Mouse (Mus musculus): ENCODE data around the gene Pard3.
A peak's percentile ranks its signal among the peaks of the same experiment; 100 is the strongest.

Gene Pard3

GRCm38 (mm10) chr8:127552161-127552595, 488.5 kb downstream of the Pard3 start:
- DNase-seq (ENCODE audit: low spot score) = no peak

GRCm38 (mm10) chr8:127552836-127553235, 489.1 kb downstream of the Pard3 start:
- DNase-seq (ENCODE audit: low spot score) = no peak

GRCm38 (mm10) chr8:127553582-127553981, 489.9 kb downstream of the Pard3 start:
- DNase-seq (ENCODE audit: low spot score) = no peak

- DNase-seq (ENCODE audit: low spot score) = peak; percentile 22
Observed at GRCm38 (mm10) chr8:127555795-127556194, 492.1 kb downstream of the Pard3 start.

GRCm38 (mm10) chr8:127556964-127557363, 493.3 kb downstream of the Pard3 start:
- DNase-seq (ENCODE audit: low spot score) = peak; percentile 35

- DNase-seq (ENCODE audit: low spot score) = no peak
Observed at GRCm38 (mm10) chr8:127557566-127557965, 493.9 kb downstream of the Pard3 start.

- DNase-seq (ENCODE audit: low spot score) = no peak
Observed at GRCm38 (mm10) chr8:127563634-127564033, 499.9 kb downstream of the Pard3 start.

- DNase-seq (ENCODE audit: low spot score) = no peak
Observed at GRCm38 (mm10) chr8:127564426-127564825, 500.7 kb downstream of the Pard3 start.

GRCm38 (mm10) chr8:127569212-127569611, 505.5 kb downstream of the Pard3 start:
- no peak for DNase-seq (ENCODE audit: low spot score)

GRCm38 (mm10) chr8:127570527-127570926, 506.8 kb downstream of the Pard3 start:
- no peak for DNase-seq (ENCODE audit: low spot score)

GRCm38 (mm10) chr8:127572493-127572892, 508.8 kb downstream of the Pard3 start:
- no peak for DNase-seq (ENCODE audit: low spot score)

GRCm38 (mm10) chr8:127576657-127577056, 513.0 kb downstream of the Pard3 start:
- no peak for DNase-seq (ENCODE audit: low spot score)

- DNase-seq (ENCODE audit: low spot score) = no peak
Observed at GRCm38 (mm10) chr8:127577656-127578055, 514.0 kb downstream of the Pard3 start.

- no peak for DNase-seq (ENCODE audit: low spot score)
Observed at GRCm38 (mm10) chr8:127579436-127579835, 515.7 kb downstream of the Pard3 start.

- no peak for DNase-seq (ENCODE audit: low spot score)
Observed at GRCm38 (mm10) chr8:127583429-127583828, 519.7 kb downstream of the Pard3 start.

GRCm38 (mm10) chr8:127585618-127586017, 521.9 kb downstream of the Pard3 start:
- no peak for DNase-seq (ENCODE audit: low spot score)

- no peak for DNase-seq (ENCODE audit: low spot score)
Observed at GRCm38 (mm10) chr8:127586681-127587080, 523.0 kb downstream of the Pard3 start.

- peak; percentile 55 for DNase-seq (ENCODE audit: low spot score)
Observed at GRCm38 (mm10) chr8:127588313-127588712, 524.6 kb downstream of the Pard3 start.

GRCm38 (mm10) chr8:127589291-127589690, 525.6 kb downstream of the Pard3 start:
- DNase-seq (ENCODE audit: low spot score) = peak; percentile 79

GRCm38 (mm10) chr8:127590674-127591186, 527.0 kb downstream of the Pard3 start:
- no peak for DNase-seq (ENCODE audit: low spot score)

- no peak for DNase-seq (ENCODE audit: low spot score)
Observed at GRCm38 (mm10) chr8:127592648-127593574, 529.2 kb downstream of the Pard3 start.

- no peak for DNase-seq (ENCODE audit: low spot score)
Observed at GRCm38 (mm10) chr8:127600641-127601040, 536.9 kb downstream of the Pard3 start.

GRCm38 (mm10) chr8:127603062-127603461, 539.4 kb downstream of the Pard3 start:
- DNase-seq (ENCODE audit: low spot score) = peak; percentile 40
